Mouse (Mus musculus) embryonic facial prominence, embryonic 11.5 days (tissue): Measurements from ENCODE around the gene Aar2. TPM values are rescaled to one million over a fixed set of nuclear protein-coding genes. Genes with fewer than 3 reads are reported as not detected.

ENCODE experiments used
- ATAC-seq: fragments of 200-750 bp; cut with Nextera tagmentation; replicated peaks from 2 replicates; pipeline ENCODE4 v1.8.0; 2017; ENCODE audit warnings: low read depth; ENCODE audit not compliant: insufficient number of reproducible peaks, low FRiP score, low TSS enrichment
- DNase-seq: peaks from one replicate; pipeline ENCODE4 v3.0.0-alpha.2; 2015; ENCODE audit warnings: low spot score
- H3K27ac ChIP-seq: fragments of 300-500 bp; sonication (generic); replicated peaks from 2 replicates; pipeline ENCODE4 v1.5.1; 2014; ENCODE audit warnings: mild to moderate bottlenecking, low read depth, low read length, control low read depth
- H3K27me3 ChIP-seq: fragments of 300-500 bp; sonication (generic); 2 replicates; pipeline ENCODE4 v1.6.1; 2014; ENCODE audit warnings: mild to moderate bottlenecking, low read length, moderate library complexity, mixed read lengths; ENCODE audit not compliant: control insufficient read depth, insufficient read depth
- H3K36me3 ChIP-seq: fragments of 300-500 bp; sonication (generic); replicated peaks from 2 replicates; pipeline ENCODE4 v1.6.1; 2014; ENCODE audit warnings: low read depth, mild to moderate bottlenecking, low read length, moderate library complexity, mixed read lengths; ENCODE audit not compliant: control insufficient read depth, insufficient read depth
- H3K4me1 ChIP-seq: fragments of 300-500 bp; sonication (generic); 2 replicates; pipeline ENCODE4 v1.6.1; 2014; ENCODE audit warnings: low read length, mixed read lengths; ENCODE audit not compliant: control insufficient read depth, insufficient read depth
- H3K4me2 ChIP-seq: fragments of 300-500 bp; sonication (generic); 2 replicates; pipeline ENCODE4 v1.6.1; 2014; ENCODE audit warnings: low read depth, mild to moderate bottlenecking, control low read depth, low read length, moderate library complexity
- H3K4me3 ChIP-seq: fragments of 300-500 bp; sonication (generic); 2 replicates; pipeline ENCODE4 v1.5.1; 2014; ENCODE audit warnings: low read depth, low read length, control low read depth
- H3K9ac ChIP-seq: fragments of 300-500 bp; sonication (generic); replicated peaks from 2 replicates; pipeline ENCODE4 v1.6.1; 2014; ENCODE audit warnings: mild to moderate bottlenecking, control low read depth, low read length
- H3K9me3 ChIP-seq: fragments of 300-500 bp; sonication (generic); replicated peaks from 2 replicates; pipeline ENCODE4 v1.6.1; 2016; ENCODE audit warnings: mild to moderate bottlenecking, low read length, inconsistent platforms, mixed read lengths; ENCODE audit not compliant: control insufficient read depth
- WGBS: fragments of 180-500 bp; shearing (Covaris S2); extraction: QIAGEN DNeasy Blood & Tissue Kit; methylation state at CpG from one replicate; pipeline ENCODE4 v1.1.7; 2014; 5-methylcytosine and 5-hydroxymethylcytosine counted together
- polyA plus RNA-seq: library from polyadenylated mRNA; unstranded; fragments of >200 nt; fragmentation: Nextera tagmentation; extraction: Ambion mirVana; gene quantifications from 2 replicates; pipeline ENCODE4 v1.2.1, GENCODE M21; 2014

Gene Aar2
- polyA plus RNA-seq, 1 experiment from 2014 or later, result 51.0 TPM

- peak; percentile 11 for DNase-seq
- Histone ChIP-seq H3K27me3 (peaks cover 36% of the 10 kb centered on the region), H3K9me3 (no peaks in the 10 kb centered on the region), H3K9ac (peak overlapping the region; percentile 67), H3K4me3 (peak overlapping the region; percentile 69), H3K4me1 (peaks cover 5% of the 10 kb centered on the region; the same call in 1 of the 2 replicates), H3K4me2 (peak overlapping the region; percentile 100), H3K36me3 (no peaks in the 10 kb centered on the region), H3K27ac (no peak overlapping the region)
- 0% methylated on average over 18 of the region's 18 CpGs for WGBS
- no peak for ATAC-seq
These were observed 66.8 kb downstream of the Aar2 start for GRCm38 (mm10) chr2:156614258-156614556.

- Histone ChIP-seq H3K9ac (no peak overlapping the region), H3K9me3 (no peaks in the 10 kb centered on the region), H3K36me3 (no peaks in the 10 kb centered on the region), H3K27me3 (peaks cover 36% of the 10 kb centered on the region), H3K4me2 (no peak overlapping the region; the same call in 1 of the 2 replicates), H3K4me1 (peaks cover 5% of the 10 kb centered on the region; the same call in 1 of the 2 replicates), H3K27ac (no peak overlapping the region), H3K4me3 (peak overlapping the region; percentile 69)
- 8% methylated on average over 31 of the region's 31 CpGs for WGBS
- DNase-seq (peak; percentile 1), ATAC-seq (0 out of 2 replicates have a peak, but pooled peaks have one; percentile 11)
These were observed 67.6 kb downstream of the Aar2 start for GRCm38 (mm10) chr2:156614661-156615654.

GRCm38 (mm10) chr2:156616513-156616912, 69.1 kb downstream of the Aar2 start:
- Histone ChIP-seq H3K9ac (no peak overlapping the region), H3K27ac (no peak overlapping the region), H3K4me1 (peaks cover 5% of the 10 kb centered on the region; the same call in 1 of the 2 replicates), H3K4me3 (no peak overlapping the region), H3K4me2 (no peak overlapping the region), H3K9me3 (no peaks in the 10 kb centered on the region), H3K27me3 (peaks cover 36% of the 10 kb centered on the region), H3K36me3 (no peaks in the 10 kb centered on the region)
- WGBS, result 71% methylated on average over 7 of the region's 7 CpGs
- ATAC-seq (no peak), DNase-seq (peak; percentile 4)

- ATAC-seq (no peak), DNase-seq (no peak)
- no peak overlapping the region for H3K27ac ChIP-seq
- WGBS, result 37% methylated on average over 11 of the region's 11 CpGs
- H3K4me2 ChIP-seq, result no peak overlapping the region
- H3K4me3 ChIP-seq, result no peak overlapping the region
- H3K36me3 ChIP-seq, result no peaks in the 10 kb centered on the region
- H3K4me1 ChIP-seq, result peaks cover 5% of the 10 kb centered on the region; the same call in 1 of the 2 replicates
- no peak overlapping the region for H3K9ac ChIP-seq
- no peaks in the 10 kb centered on the region for H3K9me3 ChIP-seq
- H3K27me3 ChIP-seq, result peaks cover 36% of the 10 kb centered on the region
These were observed 70.2 kb downstream of the Aar2 start for GRCm38 (mm10) chr2:156617536-156617935.

Other genes with a start within 250 kb of the Aar2 start
- gene Cnbd2, start 235.3 kb upstream of the Aar2 start, polyA plus RNA-seq, result 2.9 and 3.4 TPM in 2 replicates
- gene Scand1, start 234.9 kb upstream of the Aar2 start, polyA plus RNA-seq, result 65.3 and 66.5 TPM in 2 replicates
- gene Epb41l1, start 126.7 kb upstream of the Aar2 start, polyA plus RNA-seq, result 3.2 and 3.3 TPM in 2 replicates
- gene Dlgap4, start 66.1 kb downstream of the Aar2 start, polyA plus RNA-seq, result 119 and 131 TPM in 2 replicates
- 128 and 151 TPM in 2 replicates for gene Myl9, start 227.8 kb downstream of the Aar2 start, polyA plus RNA-seq